Mouse (Mus musculus): ENCODE data around the gene Armh1.

DNA sequence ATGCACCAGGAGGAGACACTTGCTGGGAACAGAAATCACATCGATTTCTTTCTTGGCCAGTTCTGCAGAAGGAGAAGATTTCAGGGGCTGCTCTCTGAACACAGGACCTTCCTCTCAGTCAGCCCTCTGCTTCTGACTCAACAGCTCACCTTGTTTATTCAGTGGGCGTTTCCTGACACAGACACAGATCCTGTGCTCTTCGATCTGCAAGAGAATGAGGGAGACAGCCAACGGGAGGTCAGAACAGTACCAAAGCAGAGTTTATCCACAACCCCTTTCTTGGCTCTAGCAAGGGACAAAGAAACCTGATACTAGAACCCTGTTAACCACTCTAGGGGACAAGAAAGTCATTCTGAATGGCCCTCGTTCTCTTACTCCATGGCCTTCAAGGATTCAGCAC lies 82.0 kb downstream of the Armh1 start:
- no peak for TF ChIP-seq POLR2A (IDR thresholded peaks at IDR 0.05; ENCODE audit: low read depth, low read length)
- TF ChIP-seq CTCF (conservative IDR thresholded peaks at IDR 0.05; ENCODE audit: insufficient read depth, insufficient read length, low read depth, low read length): no peak

Measured in kidney, adult 2 months (tissue).